Mouse (Mus musculus) left cerebral cortex, postnatal 4 days (tissue): ENCODE data around the gene Vmn1r124. TPM values are rescaled to one million over a fixed set of nuclear protein-coding genes. Genes with fewer than 3 reads are reported as not detected.
"Not testable (repeated sequence)": the region's sequence is repeated elsewhere in the genome, so short reads cannot be mapped to it uniquely, and the experiment has no call there.

ENCODE experiments used
- DNase-seq: peaks from one replicate; pipeline ENCODE4 v3.0.0-alpha.2; 2022
- intact Hi-C: fragments of 180-260 bp; cut with DNase I; formaldehyde crosslinking; loops from one replicate; pipeline ENCODE4 v1.15.1; 2025
- total RNA-seq, 2 experiments: library from RNA; stranded (reverse); gene quantifications; 2 replicates each; pipeline ENCODE4 v1.2.3; 2021

The Vmn1r124 gene
- total RNA-seq, result not detected

GRCm38 (mm10) chr7:21260517-21260916 lies at the start of gene Vmn1r124:
Gene Vmn1r124 (minus strand): TSS chr7:21260617.
- DNase-seq, intact Hi-C loops: not testable (repeated sequence)

GRCm38 (mm10) chr7:21301367-21301766 lies 41.0 kb upstream of the Vmn1r124 start, which contains the start of gene Vmn1r126:
Gene Vmn1r126 (minus strand): TSS chr7:21301467.
- DNase-seq, intact Hi-C loops: not testable (repeated sequence)

GRCm38 (mm10) chr7:21271879-21272278 lies 11.5 kb upstream of the Vmn1r124 start, which contains the start of gene Vmn1r125:
Gene Vmn1r125 (plus strand): TSS chr7:21272179.
- intact Hi-C loops, DNase-seq: not testable (repeated sequence)

Other genes with a start within 250 kb of the Vmn1r124 start
- not detected for gene Vmn1r119, start 248.2 kb downstream of the Vmn1r124 start, total RNA-seq
- not detected for gene Vmn1r120, start 206.8 kb downstream of the Vmn1r124 start, total RNA-seq
- gene Vmn1r121, start 162.1 kb downstream of the Vmn1r124 start, total RNA-seq, result not detected
- not detected for gene Vmn1r122, start 126.5 kb downstream of the Vmn1r124 start, total RNA-seq
- not detected for gene Vmn1r123, start 98.4 kb downstream of the Vmn1r124 start, total RNA-seq
- gene Gm5157, start 70.2 kb downstream of the Vmn1r124 start, total RNA-seq, result not detected
- gene Vmn1r125, start 11.6 kb upstream of the Vmn1r124 start, total RNA-seq, result not detected
- not detected for gene Vmn1r126, start 40.9 kb upstream of the Vmn1r124 start, total RNA-seq
- gene Vmn1r127, start 59.2 kb upstream of the Vmn1r124 start, total RNA-seq, result not detected
- not detected for gene Vmn1r128, start 88.8 kb upstream of the Vmn1r124 start, total RNA-seq
- not detected for gene Vmn1r129, start 100.7 kb upstream of the Vmn1r124 start, total RNA-seq
- gene Gm6882, start 172.1 kb upstream of the Vmn1r124 start, total RNA-seq, result not detected